Comparison of ENCODE assay signal across 9 mouse cellular contexts in the genomic region with DNA sequence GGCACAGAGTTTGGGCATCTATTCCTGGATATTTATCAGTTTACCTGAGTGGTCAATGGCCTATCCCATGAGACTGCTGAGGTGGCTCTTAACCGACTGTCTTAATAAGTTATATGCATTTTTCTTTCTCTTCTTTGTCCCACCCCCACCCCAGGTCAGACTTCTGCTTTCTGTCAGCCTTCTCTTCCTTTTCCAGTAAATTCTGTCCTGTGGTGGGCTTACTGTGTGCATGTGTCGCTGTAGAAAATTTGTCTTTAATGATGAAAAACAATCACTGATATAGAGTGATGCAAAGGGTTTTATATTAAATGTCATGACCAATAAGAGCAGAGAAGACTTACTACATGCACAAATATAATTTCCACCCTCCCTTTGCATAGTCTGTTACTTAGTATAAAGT.
"Had no signal": no experiment of that assay in that cellular context is flagged by ENCODE, and none has a peak within 500 bp of the region (broad histone marks: within the 10 kb centered on the region; RNA-seq: fewer than 3 reads in every experiment).

No protein-coding gene starts in this region.

- DNase-seq: kidney, adult 18-20 months; left cerebral cortex, postnatal 4 days; lung, adult 18-20 months; midbrain, embryonic 14.5 days; thymus, adult 18-20 months; thymus, postnatal 14 days had no signal

- H3K27me3 ChIP-seq: limb, embryonic 13.5 days; neural tube, embryonic 12.5 days had no signal

- H3K36me3 ChIP-seq: limb, embryonic 13.5 days; neural tube, embryonic 12.5 days had no signal

- H3K4me2 ChIP-seq: limb, embryonic 13.5 days; neural tube, embryonic 12.5 days had no signal

- H3K27ac ChIP-seq: layer of hippocampus, adult 2 months; limb, embryonic 13.5 days; neural tube, embryonic 12.5 days had no signal

- H3K9ac ChIP-seq: limb, embryonic 13.5 days; neural tube, embryonic 12.5 days had no signal

- H3K9me3 ChIP-seq: limb, embryonic 13.5 days; neural tube, embryonic 12.5 days had no signal

- H3K4me1 ChIP-seq: neural tube, embryonic 12.5 days had no signal

- H3K4me3 ChIP-seq: layer of hippocampus, adult 2 months; limb, embryonic 13.5 days; neural tube, embryonic 12.5 days had no signal
